Mouse (Mus musculus) ES-Bruce4 (cell line): ENCODE results near the gene Chst8. TPM values are rescaled to one million over a fixed set of nuclear protein-coding genes. Genes with fewer than 3 reads are reported as not detected.

Source experiments
- H3K27ac ChIP-seq: 2 replicates; pipeline ENCODE4 v1.5.1; 2012; ENCODE audit warnings: low read length, inconsistent platforms; ENCODE audit not compliant: insufficient read depth
- H3K27me3 ChIP-seq: 2 replicates; pipeline ENCODE4 v1.6.1; 2012; ENCODE audit warnings: mild to moderate bottlenecking, low read length, inconsistent platforms; ENCODE audit not compliant: control insufficient read depth, poor library complexity, insufficient read depth, severe bottlenecking
- H3K36me3 ChIP-seq: 2 replicates; pipeline ENCODE4 v1.6.1; 2012; ENCODE audit warnings: inconsistent platforms, mild to moderate bottlenecking, low read length, moderate library complexity; ENCODE audit not compliant: control insufficient read depth, poor library complexity, insufficient read depth, severe bottlenecking
- H3K4me1 ChIP-seq: one replicate; pipeline ENCODE4 v1.8.1; 2011; ENCODE audit warnings: low read length; ENCODE audit not compliant: control insufficient read depth, insufficient read depth
- H3K4me3 ChIP-seq: 2 replicates; pipeline ENCODE4 v1.5.1; 2011; ENCODE audit warnings: low read depth, mild to moderate bottlenecking, low read length
- H3K9ac ChIP-seq: 2 replicates; pipeline ENCODE4 v1.6.1; 2012; ENCODE audit warnings: low read depth, mild to moderate bottlenecking, inconsistent platforms; ENCODE audit not compliant: poor library complexity, severe bottlenecking
- H3K9me3 ChIP-seq: replicated peaks from 2 replicates; pipeline ENCODE4 v1.6.1; 2012; ENCODE audit warnings: mild to moderate bottlenecking, low read length, inconsistent platforms; ENCODE audit not compliant: control insufficient read depth, poor library complexity, insufficient read depth, severe bottlenecking
- CTCF ChIP-seq: IDR thresholded peaks from one replicate; pipeline ENCODE4 v1.8.1; 2011; ENCODE audit warnings: low read depth, low read length
- EP300 ChIP-seq: IDR thresholded peaks from 2 replicates; pipeline ENCODE4 v1.6.1; 2011; ENCODE audit warnings: low read depth, low read length; ENCODE audit not compliant: insufficient read depth
- POLR2A ChIP-seq: IDR thresholded peaks from one replicate; pipeline ENCODE4 v1.8.1; 2011; ENCODE audit warnings: low read length; ENCODE audit not compliant: insufficient read depth
- polyA plus RNA-seq: library from polyadenylated mRNA; stranded (reverse); fragments of >200 nt; gene quantifications from 2 replicates; pipeline ENCODE4 v1.2.4, GENCODE M21; 2011; ENCODE audit warnings: low read depth; ENCODE audit not compliant: missing spikeins, insufficient read depth, insufficient read length

The Chst8 gene
- polyA plus RNA-seq, 1 experiment: 4.8 TPM

DNA sequence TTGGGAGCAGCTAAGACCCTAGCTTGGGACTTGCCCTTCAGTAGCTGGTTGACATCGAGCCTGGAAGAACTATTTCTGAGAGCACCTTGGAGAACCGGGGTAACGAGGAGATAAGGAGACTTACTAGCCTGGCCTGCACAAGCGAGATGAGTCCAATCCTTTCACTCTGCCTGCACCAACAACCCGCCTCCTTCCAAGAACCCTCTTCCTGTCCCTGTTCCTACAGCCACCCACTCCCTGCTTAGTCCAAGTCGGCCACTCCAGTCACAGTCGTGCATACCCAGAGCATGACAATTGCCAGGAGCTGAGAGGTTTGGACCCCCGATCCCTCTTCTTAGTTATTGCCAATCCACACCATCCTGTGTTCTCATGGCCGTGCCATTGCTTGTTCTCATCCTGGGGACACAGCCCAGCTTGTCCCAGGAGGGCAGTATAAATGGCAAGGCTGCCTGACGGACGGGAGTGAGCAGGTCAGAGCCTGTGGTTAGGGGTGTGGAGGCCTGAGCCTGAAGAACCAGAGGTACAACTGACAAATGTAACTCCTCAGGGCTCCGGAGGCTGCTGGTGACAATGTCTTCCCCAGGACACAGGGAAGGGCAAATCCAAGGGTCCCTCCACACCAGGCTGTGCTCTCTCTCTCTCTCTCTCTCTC lies 166.2 kb downstream of the Chst8 start:
- Histone ChIP-seq H3K27ac (no peak overlapping the region), H3K36me3 (peaks cover 8% of the 10 kb centered on the region), H3K27me3 (no peaks in the 10 kb centered on the region), H3K9ac (no peak overlapping the region), H3K9me3 (peaks cover 5% of the 10 kb centered on the region; the same call in 1 of the 2 replicates), H3K4me3 (no peak overlapping the region), H3K4me1 (no peaks in the 10 kb centered on the region)
- TF ChIP-seq CTCF (no peak), EP300 (no peak)

DNA sequence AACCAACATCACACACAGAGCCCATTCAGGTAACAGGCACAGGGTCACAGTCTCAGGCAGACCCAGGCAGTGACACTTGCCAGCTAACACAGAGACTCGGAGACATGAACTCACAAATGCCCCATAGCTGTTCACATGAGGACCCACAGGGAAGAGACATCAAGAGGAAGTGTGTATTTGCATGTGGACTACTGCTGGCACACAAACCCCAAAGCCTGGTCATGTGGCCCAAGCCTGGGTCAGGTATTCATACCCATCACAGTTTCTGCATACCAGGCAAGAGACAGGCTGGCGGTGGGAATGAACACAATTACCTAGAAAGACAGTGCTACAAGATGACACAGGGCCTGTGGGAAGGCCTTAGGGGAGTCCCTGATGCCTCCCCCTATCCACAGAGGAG lies 166.9 kb downstream of the Chst8 start:
- no peak for TF ChIP-seq EP300
- TF ChIP-seq CTCF: no peak
- no peak for TF ChIP-seq POLR2A
- peaks cover 5% of the 10 kb centered on the region; the same call in 1 of the 2 replicates for H3K9me3 ChIP-seq
- no peak overlapping the region for H3K4me3 ChIP-seq
- no peaks in the 10 kb centered on the region for H3K4me1 ChIP-seq
- no peaks in the 10 kb centered on the region for H3K27me3 ChIP-seq
- H3K36me3 ChIP-seq: peaks cover 8% of the 10 kb centered on the region
- H3K27ac ChIP-seq: no peak overlapping the region
- H3K9ac ChIP-seq: no peak overlapping the region

- peaks cover 4% of the 10 kb centered on the region for H3K36me3 ChIP-seq
- no peak overlapping the region for H3K27ac ChIP-seq
- no peak overlapping the region for H3K9ac ChIP-seq
- no peak overlapping the region for H3K4me3 ChIP-seq
- peaks cover 4% of the 10 kb centered on the region for H3K4me1 ChIP-seq
- peaks cover 5% of the 10 kb centered on the region; the same call in 1 of the 2 replicates for H3K9me3 ChIP-seq
- no peaks in the 10 kb centered on the region for H3K27me3 ChIP-seq
- TF ChIP-seq EP300 (no peak), CTCF (no peak), POLR2A (no peak)
Observed at GRCm38 (mm10) chr7:34644591-34644990, 167.9 kb downstream of the Chst8 start.

DNA sequence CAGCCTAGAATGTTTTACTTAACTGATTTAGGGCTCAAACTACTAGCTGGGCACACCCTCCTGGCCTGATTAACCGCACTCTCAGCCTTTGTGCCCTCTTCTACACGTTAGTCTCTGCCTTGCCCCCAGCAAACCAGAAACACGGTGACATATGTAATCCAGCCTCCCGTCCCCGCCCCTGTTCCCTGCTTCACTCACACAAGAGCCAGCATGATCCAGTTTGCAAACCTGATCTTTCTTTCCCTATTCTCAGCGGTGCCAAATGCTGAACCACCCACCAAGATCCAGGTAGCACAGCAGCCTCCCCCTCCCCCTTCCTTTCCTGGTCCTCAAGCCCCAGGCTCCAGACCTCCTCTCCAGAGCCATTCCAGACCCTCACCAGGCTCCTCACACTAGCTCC lies 169.2 kb downstream of the Chst8 start:
- H3K36me3 ChIP-seq: peaks cover 4% of the 10 kb centered on the region

GRCm38 (mm10) chr7:34641968-34642367 lies 170.5 kb downstream of the Chst8 start:
- peaks cover 4% of the 10 kb centered on the region for H3K36me3 ChIP-seq
- no peak overlapping the region for H3K9ac ChIP-seq
- no peaks in the 10 kb centered on the region for H3K27me3 ChIP-seq
- H3K4me3 ChIP-seq: no peak overlapping the region
- H3K27ac ChIP-seq: no peak overlapping the region
- H3K9me3 ChIP-seq: no peaks in the 10 kb centered on the region
- TF ChIP-seq CTCF (no peak), POLR2A (no peak), EP300 (no peak)
- H3K4me1 ChIP-seq: peaks cover 8% of the 10 kb centered on the region

More for the DNA sequence above, 169.2 kb downstream of the Chst8 start:
- TF ChIP-seq EP300 (0 out of 2 replicates have a peak, but pooled peaks have one; percentile 19), POLR2A (no peak), CTCF (no peak)
- Histone ChIP-seq H3K9me3 (peaks cover under 1% of the 10 kb centered on the region; the same call in 1 of the 2 replicates), H3K4me1 (peaks cover 8% of the 10 kb centered on the region), H3K9ac (no peak overlapping the region), H3K4me3 (no peak overlapping the region), H3K27me3 (no peaks in the 10 kb centered on the region), H3K27ac (no peak overlapping the region)

- Histone ChIP-seq H3K4me1 (peaks cover 10% of the 10 kb centered on the region), H3K9me3 (no peaks in the 10 kb centered on the region), H3K27ac (no peak overlapping the region), H3K4me3 (no peak overlapping the region), H3K27me3 (no peaks in the 10 kb centered on the region), H3K36me3 (peaks cover 4% of the 10 kb centered on the region), H3K9ac (no peak overlapping the region)
- TF ChIP-seq POLR2A: no peak
- TF ChIP-seq CTCF: peak; percentile 65
- TF ChIP-seq EP300: no peak
Observed at GRCm38 (mm10) chr7:34639798-34640197, 172.7 kb downstream of the Chst8 start.
